Mouse (Mus musculus): Measurements from ENCODE around the gene Foxp1. TPM values are rescaled to one million over a fixed set of nuclear protein-coding genes. Genes with fewer than 3 reads are reported as not detected.

Foxp1 gene
- total RNA-seq, 2 experiments from 2014 or later = 10.1 to 15.8 TPM

DNA sequence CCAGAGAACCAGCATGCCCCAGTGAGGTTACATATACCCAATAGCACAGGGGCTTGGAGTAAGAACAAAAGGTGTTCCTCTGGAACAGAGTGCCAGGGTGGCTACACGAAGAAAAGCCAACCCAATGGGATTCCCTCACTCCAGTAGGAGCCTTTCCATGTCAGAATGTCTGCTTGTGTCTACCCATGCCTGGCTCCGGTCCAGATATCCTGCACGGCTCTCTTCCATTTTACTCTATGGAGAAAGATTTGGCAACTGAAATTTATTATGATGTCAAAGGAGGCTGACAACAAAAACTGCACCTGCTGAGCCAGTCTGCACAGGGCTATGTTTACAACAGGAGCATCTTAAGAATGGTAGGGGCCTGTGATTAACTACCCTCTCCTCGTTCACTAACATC is 233.3 kb downstream of the Foxp1 start:
- DNase-seq (ENCODE audit: low spot score) = no peak

GRCm38 (mm10) chr6:99285026-99285425 is 237.5 kb downstream of the Foxp1 start:
- DNase-seq (ENCODE audit: low spot score) = no peak

GRCm38 (mm10) chr6:99284019-99284418 is 238.5 kb downstream of the Foxp1 start:
- no peak for DNase-seq (ENCODE audit: low spot score)

DNA sequence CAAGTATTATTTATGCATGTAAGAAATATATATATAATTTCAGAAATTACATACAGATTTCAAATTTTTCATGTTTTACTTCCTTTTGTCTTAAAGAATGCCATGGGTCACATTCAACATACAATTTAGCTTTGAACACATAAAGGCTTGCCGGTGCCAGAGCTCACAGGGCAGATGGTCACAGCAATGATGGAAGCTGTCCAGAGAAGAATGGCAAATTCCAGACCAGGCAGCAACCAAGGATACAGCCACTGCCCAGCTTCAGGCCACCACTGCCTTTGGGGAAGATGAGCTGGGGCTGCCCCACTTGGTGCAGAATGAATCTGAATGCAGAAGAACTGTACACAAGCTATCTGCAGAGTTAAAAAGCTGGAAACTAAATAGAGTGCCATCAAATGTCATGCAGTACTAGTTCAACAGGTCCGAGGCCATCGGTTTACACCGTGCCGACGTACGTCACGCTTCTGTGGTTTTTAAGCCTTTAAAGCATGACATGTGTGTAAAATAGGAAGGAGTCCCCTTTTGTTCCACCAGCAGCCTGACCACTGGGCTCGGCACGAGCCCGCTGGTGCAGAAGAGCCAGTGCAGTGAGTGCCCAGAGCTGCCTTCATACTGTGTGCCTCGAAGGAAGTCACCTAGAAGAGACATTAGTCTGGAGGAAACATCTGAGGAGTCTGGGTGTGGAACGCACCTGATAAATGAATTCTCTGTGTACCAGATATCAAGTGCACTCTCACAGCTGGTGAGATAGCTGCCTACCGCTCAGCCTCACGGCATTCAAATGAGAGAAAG is 239.5 kb downstream of the Foxp1 start:
- DNase-seq (ENCODE audit: low spot score) = no peak

DNA sequence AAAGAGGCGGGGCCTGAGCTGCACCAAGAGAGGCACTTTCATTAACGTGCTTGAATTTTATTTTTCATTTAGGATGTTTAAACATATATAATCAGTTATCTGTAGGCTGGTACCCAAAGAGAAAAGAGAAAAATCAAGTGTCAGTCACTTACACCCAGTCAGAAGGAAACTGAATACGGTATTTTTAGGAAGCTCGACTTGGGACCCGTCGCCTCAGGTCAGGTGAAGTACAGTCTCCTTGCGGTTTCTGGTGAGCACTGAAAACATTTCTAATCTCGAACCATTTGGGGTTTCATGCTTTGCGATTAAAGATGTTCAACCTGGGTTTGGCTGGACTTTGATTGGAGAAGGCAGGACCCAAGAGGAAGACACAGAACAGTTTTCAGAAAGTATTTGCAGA is 241.1 kb downstream of the Foxp1 start:
- no peak for DNase-seq (ENCODE audit: low spot score)

DNA sequence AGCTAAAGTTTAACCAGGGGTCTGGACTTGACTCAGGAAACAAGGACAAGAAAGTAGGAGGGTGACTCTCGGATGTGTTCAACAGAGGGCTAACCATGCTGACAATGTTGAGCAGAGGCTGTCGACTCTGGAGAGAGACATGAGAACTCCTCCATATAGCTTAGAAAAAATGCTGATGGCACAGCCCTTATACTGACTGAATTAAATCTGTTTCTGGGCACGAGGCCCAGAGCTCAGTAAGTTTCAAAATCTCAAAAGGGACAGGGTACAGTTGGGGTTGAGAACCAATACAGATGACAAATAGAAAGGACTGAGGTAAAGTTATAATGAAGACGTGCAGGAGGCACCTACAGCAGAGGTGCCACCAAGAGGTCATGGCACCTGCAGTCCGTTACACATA is 241.9 kb downstream of the Foxp1 start:
- no peak for DNase-seq (ENCODE audit: low spot score)

- no peak for DNase-seq (ENCODE audit: low spot score)
These were observed 245.3 kb downstream of the Foxp1 start for GRCm38 (mm10) chr6:99277251-99277650.

GRCm38 (mm10) chr6:99276297-99276653 is 246.2 kb downstream of the Foxp1 start:
- no peak for DNase-seq (ENCODE audit: low spot score)

DNA sequence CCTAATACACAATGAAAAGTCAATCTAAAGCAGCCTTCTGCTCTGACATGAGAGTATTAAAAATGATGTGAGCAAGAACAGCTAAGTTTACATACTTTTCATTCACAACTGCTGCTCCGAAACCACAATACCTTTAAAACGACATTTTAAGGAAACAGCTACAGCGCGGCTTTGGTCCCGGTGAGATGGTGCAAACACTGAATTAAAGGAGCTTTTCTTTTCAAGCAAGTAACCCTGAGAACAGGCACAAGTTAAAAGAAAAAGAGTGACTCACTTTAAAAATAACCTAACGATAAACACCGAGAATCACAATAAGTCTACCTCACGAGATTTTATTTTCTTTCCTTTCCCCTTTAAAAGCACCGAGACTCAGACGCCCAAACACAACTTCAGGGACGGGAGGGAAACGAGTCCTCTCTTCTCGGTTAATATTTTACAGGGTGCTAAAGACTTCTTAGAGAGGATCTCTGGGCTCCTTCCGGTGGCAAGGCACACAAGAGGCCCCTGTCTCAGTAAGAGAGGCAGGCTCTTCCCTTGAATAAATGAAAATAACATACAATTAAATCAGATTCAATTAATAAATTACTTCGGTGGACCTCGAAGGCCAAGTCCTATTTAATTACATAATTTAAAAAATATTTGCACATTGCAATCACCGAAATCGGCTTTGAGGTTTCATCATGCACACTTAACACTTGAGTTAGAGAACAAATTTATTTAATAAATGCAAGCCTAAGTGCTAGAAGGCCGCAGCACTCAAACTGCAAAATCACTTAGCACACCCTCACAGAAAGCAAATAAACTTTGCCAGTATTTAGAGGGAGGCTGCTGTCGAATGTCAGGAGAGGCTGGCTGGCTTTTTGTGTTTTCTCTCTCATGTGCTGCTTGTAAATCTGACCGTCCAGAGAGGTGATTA is 246.9 kb downstream of the Foxp1 start:
- no peak for DNase-seq (ENCODE audit: low spot score)

GRCm38 (mm10) chr6:99274667-99275066 is 247.9 kb downstream of the Foxp1 start:
- DNase-seq (ENCODE audit: low spot score) = no peak

- DNase-seq (ENCODE audit: low spot score) = no peak
These were observed 248.3 kb downstream of the Foxp1 start for GRCm38 (mm10) chr6:99274222-99274621.

DNA sequence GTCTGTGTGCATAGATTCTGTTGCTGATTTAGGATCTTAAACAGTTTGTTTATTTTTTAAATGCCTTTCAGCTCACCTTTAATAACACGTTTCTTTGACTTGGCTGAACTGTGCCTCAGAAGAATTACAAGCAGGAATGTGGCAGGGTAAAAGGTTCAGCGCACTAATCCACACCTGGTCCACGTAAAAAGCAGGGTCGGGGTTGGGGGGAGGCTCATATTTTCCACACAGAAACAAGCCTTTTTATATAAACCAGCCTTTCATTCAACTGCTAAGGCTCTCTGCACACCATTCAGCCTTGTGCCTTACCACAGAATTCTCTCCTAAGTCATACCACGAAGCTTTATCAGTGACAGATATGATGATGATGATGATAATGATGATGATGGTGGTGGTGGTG is 249.3 kb downstream of the Foxp1 start:
- DNase-seq (ENCODE audit: low spot score) = no peak

- DNase-seq (ENCODE audit: low spot score) = no peak
These were observed 250.3 kb downstream of the Foxp1 start for GRCm38 (mm10) chr6:99272174-99272573.

DNA sequence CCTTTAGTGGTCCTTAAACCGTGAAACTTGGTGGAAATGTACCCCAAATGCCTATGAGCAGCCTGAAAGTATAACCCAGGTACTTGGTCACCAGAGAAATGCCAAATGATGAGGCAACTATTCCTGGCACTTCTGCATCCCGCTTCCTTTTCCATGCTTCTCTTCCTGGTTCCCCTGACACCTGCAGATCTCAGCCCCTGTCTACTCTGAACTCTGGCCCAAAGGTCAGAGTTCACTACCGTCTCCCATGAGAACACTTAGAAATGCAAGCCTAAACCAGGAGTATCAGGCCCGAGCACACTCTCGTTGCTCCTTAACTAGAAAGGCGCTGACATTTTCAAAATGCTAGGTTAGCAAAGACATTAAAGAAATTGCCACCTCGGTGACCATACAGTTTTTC is 250.8 kb downstream of the Foxp1 start:
- no peak for DNase-seq (ENCODE audit: low spot score)

- DNase-seq (ENCODE audit: low spot score) = no peak
These were observed 252.6 kb downstream of the Foxp1 start for GRCm38 (mm10) chr6:99269921-99270320.

- no peak for DNase-seq (ENCODE audit: low spot score)
These were observed 254.1 kb downstream of the Foxp1 start for GRCm38 (mm10) chr6:99268171-99269061.

DNA sequence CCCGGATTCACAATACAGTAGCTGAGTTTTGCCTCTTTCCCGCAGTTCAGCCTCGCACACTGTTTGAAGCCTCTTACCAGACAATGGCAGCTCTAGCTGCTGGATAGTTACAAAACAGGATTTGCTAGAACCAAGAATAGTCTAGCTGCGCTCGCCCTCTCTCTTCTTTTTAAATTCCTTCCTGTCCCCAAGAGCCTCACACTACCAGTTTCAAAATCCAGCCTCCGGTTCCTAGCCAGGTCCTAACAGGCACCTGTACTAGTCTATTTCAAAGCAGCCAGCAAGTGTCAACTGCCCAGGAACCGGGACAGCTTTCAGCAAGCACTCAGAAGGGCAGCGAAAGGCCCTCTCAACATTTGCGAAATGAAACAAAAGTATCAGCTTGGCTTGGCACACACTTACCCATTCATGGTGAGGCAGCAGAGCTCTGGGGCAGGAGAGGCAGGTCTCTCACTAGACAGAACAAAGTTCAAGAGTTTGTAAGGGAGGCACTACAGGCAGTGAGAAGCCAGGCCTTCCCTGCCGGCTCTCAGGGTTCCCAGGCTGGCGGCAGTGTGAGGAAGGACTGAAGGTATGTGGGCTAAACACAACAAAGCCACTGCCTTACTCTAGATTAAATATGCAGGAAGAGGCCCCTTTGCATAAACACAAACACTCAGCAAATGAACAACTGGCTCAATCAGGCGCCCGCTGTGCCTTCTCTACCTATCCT is 256.4 kb downstream of the Foxp1 start:
- DNase-seq (ENCODE audit: low spot score) = peak; percentile 20

DNA sequence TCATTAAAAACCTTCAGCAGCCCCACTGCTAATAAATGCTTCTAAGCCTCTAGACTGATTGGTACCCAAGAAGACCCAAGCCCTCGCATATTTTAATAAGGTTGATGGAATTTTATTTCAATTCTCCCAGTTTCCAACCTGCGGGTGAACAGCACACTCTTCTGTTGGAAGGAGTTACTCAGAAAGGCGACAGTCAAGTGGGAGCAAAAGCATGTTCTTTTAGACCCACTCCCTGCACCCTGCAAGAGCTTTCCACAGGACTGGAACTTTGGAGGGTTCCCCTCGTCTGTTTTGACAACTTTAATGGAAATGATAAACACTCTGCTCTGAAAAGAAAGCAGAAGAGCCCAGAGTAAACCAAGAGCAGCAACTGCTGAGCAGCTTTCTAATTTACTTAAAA is 257.3 kb downstream of the Foxp1 start:
- no peak for DNase-seq (ENCODE audit: low spot score)

DNA sequence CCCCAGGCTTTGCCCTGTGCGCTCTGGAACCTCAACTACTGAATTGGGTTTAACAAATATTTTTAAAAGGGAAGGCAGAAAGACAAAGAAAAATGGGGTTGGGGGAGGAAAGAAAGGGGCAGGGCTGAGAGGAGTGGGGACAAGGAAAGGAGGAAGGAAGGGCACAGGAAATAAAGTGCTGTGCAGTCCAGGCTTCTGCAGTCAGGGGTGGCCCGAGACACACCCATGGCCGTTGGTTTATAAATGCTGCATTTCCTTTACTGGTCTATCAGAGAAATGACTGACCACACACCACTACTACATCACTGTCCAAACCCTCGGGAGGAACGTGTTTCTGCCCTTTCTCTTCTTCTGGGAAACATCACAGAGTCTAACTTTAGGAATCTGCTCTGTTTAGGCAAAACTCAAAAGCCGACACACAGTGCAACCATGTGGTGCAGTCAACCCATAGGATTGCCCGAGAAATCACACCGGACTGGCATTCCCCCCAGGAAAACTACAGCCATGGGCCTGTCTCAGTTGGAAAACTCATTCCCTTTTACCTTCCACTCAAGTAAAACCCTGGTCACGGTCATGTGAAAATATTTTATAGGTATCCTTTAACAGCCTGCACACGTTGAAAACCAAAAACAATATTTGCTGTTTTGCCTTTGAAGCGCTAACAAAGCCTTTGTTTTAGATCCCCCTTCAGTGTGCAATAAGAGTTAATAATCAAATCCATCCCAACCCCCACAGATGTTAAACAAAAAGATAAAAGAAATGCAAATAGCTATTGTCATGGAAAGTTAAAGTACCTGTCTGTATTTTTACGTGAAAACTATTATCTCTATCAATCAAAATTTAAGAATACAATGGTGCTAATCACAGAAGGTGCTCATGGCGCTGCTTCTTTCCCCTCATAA is 258.1 kb downstream of the Foxp1 start:
- DNase-seq (ENCODE audit: low spot score) = no peak

GRCm38 (mm10) chr6:99263886-99264185 is 258.7 kb downstream of the Foxp1 start:
- DNase-seq (ENCODE audit: low spot score) = no peak
